Mouse (Mus musculus): Measurements from ENCODE around the gene Ube2d2b. TPM values are rescaled to one million over a fixed set of nuclear protein-coding genes. Genes with fewer than 3 reads are reported as not detected.

Gene Ube2d2b
- polyA plus RNA-seq, 1 experiment from 2014 or later = 0.11 TPM

DNA sequence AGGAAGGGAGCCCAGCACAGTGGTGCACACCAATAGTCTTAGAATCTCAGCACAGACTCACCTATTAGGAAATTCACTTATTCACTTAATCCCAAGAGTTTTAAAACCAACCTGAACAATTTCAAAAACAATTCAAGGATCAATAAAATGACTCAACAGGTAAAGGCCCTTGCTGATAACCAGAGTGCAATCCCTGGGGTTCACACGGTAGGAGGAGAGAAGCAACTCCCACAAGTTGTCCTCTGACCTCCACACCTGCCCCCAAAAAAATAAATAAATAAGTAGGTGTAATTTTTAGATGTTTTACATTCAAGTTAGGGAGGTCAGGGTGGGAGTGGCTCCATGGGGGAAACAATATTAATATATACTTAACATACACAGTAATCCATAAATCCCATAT is 7.4 kb upstream of the Ube2d2b start:
- Histone ChIP-seq H3K4me1 (no peaks in the 10 kb centered on the region), H3K27ac (no peak overlapping the region), H3K4me3 (no peak overlapping the region), H3K9me3 (replicated peaks) (no peaks in the 10 kb centered on the region), H3K36me3 (peaks cover 18% of the 10 kb centered on the region), H3K27me3 (ENCODE audit: low read depth, poor library complexity, severe bottlenecking) (no peaks in the 10 kb centered on the region)
- WGBS = 88% methylated on average over 1 of the region's 1 CpGs
- no peak for DNase-seq (ENCODE audit: low spot score)

DNA sequence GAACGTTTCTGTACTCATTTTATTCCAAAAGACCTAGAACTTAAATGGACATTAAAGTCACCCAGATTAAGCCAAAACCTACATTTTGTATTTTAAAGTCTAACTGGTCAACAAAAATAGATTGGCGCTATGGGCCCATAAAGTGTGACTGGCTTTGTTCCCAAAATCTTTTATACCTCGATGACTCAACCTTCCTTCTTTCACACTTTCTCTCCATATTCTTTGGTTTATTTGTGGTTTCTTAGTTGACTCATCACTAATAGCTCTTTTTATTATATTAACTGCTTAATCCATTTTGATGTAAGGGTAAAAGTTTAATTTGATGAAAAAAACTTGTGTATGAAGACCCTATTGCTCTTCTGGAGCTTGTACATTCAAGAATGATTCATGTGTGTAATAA is 1.5 kb downstream of the Ube2d2b start:
- 92% methylated on average over 3 of the region's 3 CpGs for WGBS
- no peaks in the 10 kb centered on the region for H3K4me1 ChIP-seq
- no peak overlapping the region for H3K4me3 ChIP-seq
- no peaks in the 10 kb centered on the region for H3K9me3 ChIP-seq (replicated peaks)
- H3K27ac ChIP-seq = no peak overlapping the region
- no peaks in the 10 kb centered on the region for H3K27me3 ChIP-seq (ENCODE audit: low read depth, poor library complexity, severe bottlenecking)
- DNase-seq (ENCODE audit: low spot score) = no peak
- H3K36me3 ChIP-seq = peaks cover 12% of the 10 kb centered on the region

DNA sequence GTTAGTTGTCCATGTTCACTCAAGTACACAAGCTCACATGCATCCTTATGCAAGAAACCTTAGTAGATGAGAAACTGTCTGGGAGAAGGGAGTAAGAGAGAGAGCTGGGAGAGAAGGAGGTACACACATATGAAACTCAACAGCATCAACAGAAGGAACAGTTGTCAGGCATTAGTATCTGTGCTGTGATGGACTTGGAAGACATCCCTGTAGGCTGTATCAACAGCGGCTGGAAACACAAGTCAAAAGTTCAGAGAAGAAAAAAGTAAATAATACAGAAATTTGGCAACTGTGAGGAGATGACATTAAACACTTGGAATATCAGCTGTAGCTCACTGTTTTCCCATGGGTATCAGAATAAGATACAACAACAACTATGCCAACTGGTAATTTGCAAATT is 4.4 kb downstream of the Ube2d2b start:
- WGBS = 91% methylated on average over 1 of the region's 1 CpGs
- peaks cover 17% of the 10 kb centered on the region for H3K36me3 ChIP-seq
- H3K27me3 ChIP-seq (ENCODE audit: low read depth, poor library complexity, severe bottlenecking) = no peaks in the 10 kb centered on the region
- H3K4me3 ChIP-seq = no peak overlapping the region
- no peaks in the 10 kb centered on the region for H3K9me3 ChIP-seq (replicated peaks)
- H3K4me1 ChIP-seq = no peaks in the 10 kb centered on the region
- DNase-seq (ENCODE audit: low spot score) = no peak
- no peak overlapping the region for H3K27ac ChIP-seq

DNA sequence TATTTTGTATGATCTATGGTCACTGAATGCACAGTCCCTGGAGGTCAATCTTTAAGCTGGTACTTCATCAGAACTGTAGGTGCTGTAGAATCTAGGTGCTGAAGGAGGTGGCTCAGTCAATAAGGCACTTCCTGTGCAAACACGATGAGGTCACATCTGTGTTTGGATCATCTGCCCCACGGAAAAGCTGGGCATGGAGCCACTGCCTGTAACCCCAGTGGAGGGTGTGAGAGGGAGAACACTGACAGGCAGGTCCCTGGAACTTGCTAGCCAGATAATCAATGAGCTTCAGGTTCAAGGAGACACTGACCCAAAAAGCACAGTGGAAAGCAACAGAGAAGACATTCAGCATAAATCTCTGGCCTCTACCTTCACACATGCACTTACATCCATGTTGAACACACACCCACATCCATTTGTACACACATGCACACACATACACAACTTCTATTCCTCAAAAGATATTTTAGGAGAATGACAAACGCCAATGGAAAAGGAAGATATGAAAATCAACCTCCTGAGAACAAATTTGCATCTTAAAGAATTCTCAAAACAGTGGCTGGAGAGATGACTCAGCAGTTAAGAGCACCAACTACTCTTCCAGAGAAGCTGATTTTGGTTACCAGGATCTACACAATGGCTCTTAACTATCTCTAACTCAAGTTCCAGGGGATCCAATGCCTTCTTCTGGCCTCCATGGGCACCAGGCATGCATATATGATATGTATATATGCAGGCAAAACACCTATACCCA is 9.2 kb downstream of the Ube2d2b start:
- H3K9me3 ChIP-seq (replicated peaks) = no peaks in the 10 kb centered on the region
- no peaks in the 10 kb centered on the region for H3K27me3 ChIP-seq (ENCODE audit: low read depth, poor library complexity, severe bottlenecking)
- DNase-seq (ENCODE audit: low spot score) = no peak
- H3K4me3 ChIP-seq = no peak overlapping the region
- H3K36me3 ChIP-seq = peaks cover 25% of the 10 kb centered on the region
- H3K4me1 ChIP-seq = no peaks in the 10 kb centered on the region
- no peak overlapping the region for H3K27ac ChIP-seq
- WGBS = 77% methylated on average over 3 of the region's 3 CpGs

DNA sequence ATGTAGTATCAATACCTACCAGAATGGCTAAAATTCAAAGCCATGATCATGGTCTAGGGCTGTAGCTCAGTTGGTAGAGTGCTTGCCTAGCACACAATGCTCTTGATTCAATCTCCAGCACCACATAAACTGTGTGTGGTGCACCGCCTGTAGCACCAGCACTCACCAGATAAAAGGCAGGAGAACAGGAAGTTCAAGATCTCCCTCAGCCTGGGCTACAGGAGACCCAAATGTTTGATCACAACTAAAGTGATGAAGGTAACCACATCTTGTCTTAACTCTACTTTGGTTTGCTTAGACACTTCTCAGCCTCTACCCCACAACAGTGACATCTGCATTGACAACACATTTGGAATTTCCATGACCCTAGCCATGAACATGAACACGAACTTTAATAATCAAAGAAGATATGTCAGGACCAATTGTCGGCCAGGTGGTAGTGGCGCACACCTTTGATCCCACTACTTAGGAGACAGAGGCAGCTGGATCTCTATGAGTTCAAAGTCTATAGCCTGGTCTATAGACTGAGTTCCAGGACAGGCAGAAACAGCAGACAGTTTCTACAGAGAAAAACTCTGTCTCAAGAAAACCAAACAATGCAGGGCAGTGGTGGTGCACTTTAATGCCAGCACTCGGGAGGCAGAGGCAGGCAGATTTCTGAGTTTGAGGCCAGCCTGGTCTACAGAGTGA is 10.8 kb downstream of the Ube2d2b start:
- DNase-seq (ENCODE audit: low spot score) = no peak
- H3K4me1 ChIP-seq = no peaks in the 10 kb centered on the region
- WGBS = 94% methylated on average over 5 of the region's 5 CpGs
- H3K4me3 ChIP-seq = no peak overlapping the region
- H3K36me3 ChIP-seq = peaks cover 25% of the 10 kb centered on the region
- no peaks in the 10 kb centered on the region for H3K9me3 ChIP-seq (replicated peaks)
- H3K27ac ChIP-seq = no peak overlapping the region
- no peaks in the 10 kb centered on the region for H3K27me3 ChIP-seq (ENCODE audit: low read depth, poor library complexity, severe bottlenecking)

DNA sequence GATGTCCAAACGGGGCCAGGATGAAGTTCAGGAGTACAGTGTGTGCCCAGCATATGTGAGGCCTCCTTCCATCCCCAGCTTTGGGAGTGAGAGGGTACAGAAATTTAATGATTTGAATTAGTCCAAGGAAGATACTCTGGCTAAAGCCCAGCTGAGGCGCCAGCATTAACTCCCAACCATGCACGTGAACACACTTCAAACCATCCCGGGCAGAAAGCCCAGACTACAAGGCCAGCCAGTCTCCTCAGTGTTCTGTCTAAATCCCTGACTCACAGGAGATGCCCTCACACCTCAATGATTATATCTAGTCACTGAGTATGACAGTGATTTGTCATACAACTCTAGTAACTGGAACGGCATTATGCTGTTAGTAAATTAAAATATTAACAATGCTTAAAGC is 17.4 kb downstream of the Ube2d2b start:
- WGBS = 93% methylated on average over 5 of the region's 5 CpGs
- no peak for DNase-seq (ENCODE audit: low spot score)
- H3K27me3 ChIP-seq (ENCODE audit: low read depth, poor library complexity, severe bottlenecking) = no peaks in the 10 kb centered on the region
- no peaks in the 10 kb centered on the region for H3K4me1 ChIP-seq
- no peak overlapping the region for H3K4me3 ChIP-seq
- H3K9me3 ChIP-seq (replicated peaks) = no peaks in the 10 kb centered on the region
- no peak overlapping the region for H3K27ac ChIP-seq
- peaks cover 15% of the 10 kb centered on the region for H3K36me3 ChIP-seq

DNA sequence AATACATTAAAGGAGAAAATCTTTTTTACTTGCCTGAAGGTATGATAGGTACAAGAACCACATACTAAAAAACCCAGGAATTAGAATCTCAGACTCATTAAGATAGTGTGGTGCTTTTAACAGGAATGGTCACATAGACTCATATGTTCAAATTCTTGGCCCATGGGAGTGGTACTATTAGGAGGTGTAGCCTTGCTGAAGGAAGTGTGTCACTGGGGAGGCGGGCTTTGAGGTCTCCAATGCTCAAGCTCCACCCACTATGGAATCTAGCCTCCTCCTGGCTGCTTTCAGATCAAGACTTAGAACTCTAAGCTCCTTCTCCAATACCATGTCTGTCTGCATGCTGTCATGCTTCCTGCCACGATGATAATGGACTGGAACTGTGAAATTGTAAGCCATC is 17.9 kb downstream of the Ube2d2b start:
- no peak for DNase-seq (ENCODE audit: low spot score)
- Histone ChIP-seq H3K4me1 (no peaks in the 10 kb centered on the region), H3K9me3 (replicated peaks) (no peaks in the 10 kb centered on the region), H3K27ac (no peak overlapping the region), H3K27me3 (ENCODE audit: low read depth, poor library complexity, severe bottlenecking) (no peaks in the 10 kb centered on the region), H3K36me3 (peaks cover 15% of the 10 kb centered on the region), H3K4me3 (no peak overlapping the region)
- 79% methylated on average over 2 of the region's 2 CpGs for WGBS

DNA sequence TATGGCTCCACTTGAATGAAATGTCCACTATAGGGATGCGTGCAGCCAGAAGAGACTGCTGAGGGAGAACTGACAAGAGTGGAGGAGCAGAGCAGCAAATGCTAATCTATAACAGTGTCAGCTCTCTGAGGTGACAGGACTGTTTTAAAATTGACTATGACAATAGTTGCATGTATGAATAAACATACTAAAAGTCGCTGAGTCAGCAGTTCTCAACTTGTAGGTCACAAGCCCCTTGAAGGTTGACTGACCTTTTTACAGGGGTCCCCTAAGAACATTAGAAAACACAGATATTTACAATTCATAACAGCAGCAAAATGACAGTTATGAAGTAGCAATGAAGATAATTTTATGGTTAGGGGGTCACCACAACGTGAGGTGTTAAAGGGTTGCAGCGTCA is 19.1 kb downstream of the Ube2d2b start:
- DNase-seq (ENCODE audit: low spot score) = no peak
- Histone ChIP-seq H3K9me3 (replicated peaks) (no peaks in the 10 kb centered on the region), H3K4me3 (no peak overlapping the region), H3K36me3 (peaks cover 15% of the 10 kb centered on the region), H3K27ac (no peak overlapping the region), H3K4me1 (no peaks in the 10 kb centered on the region), H3K27me3 (ENCODE audit: low read depth, poor library complexity, severe bottlenecking) (no peaks in the 10 kb centered on the region)
- 91% methylated on average over 4 of the region's 4 CpGs for whole genome bisulfite sequencing

GRCm38 (mm10) chr5:107853807-107854206 is 23.9 kb downstream of the Ube2d2b start:
- 48% methylated on average over 6 of the region's 6 CpGs for WGBS
- no peak for DNase-seq (ENCODE audit: low spot score)
- peaks cover 15% of the 10 kb centered on the region for H3K36me3 ChIP-seq
- no peaks in the 10 kb centered on the region for H3K4me1 ChIP-seq
- no peak overlapping the region for H3K4me3 ChIP-seq
- no peak overlapping the region for H3K27ac ChIP-seq
- H3K27me3 ChIP-seq (ENCODE audit: low read depth, poor library complexity, severe bottlenecking) = no peaks in the 10 kb centered on the region
- no peaks in the 10 kb centered on the region for H3K9me3 ChIP-seq (replicated peaks)

DNA sequence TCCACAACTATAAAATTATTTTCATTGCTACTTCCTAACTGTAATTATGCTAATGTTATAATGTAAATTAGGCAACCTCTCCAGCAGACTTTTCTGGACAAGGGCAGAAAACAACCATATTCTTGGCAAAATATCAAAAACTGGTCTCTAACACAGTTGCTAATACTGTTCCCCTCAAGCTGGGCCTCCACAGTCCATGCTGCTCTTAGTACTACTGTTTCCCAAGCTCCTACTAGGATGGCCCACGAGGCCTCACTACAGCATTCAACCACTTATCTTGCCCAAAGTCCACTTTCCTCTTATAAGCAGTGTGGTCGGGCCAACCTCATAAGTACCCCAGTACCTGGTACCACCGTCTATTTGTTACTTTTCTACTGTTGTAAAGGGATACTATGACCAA is 24.7 kb downstream of the Ube2d2b start:
- no peaks in the 10 kb centered on the region for H3K9me3 ChIP-seq (replicated peaks)
- H3K4me1 ChIP-seq = no peaks in the 10 kb centered on the region
- no peaks in the 10 kb centered on the region for H3K27me3 ChIP-seq (ENCODE audit: low read depth, poor library complexity, severe bottlenecking)
- H3K27ac ChIP-seq = no peak overlapping the region
- peaks cover 15% of the 10 kb centered on the region for H3K36me3 ChIP-seq
- H3K4me3 ChIP-seq = no peak overlapping the region
- no peak for DNase-seq (ENCODE audit: low spot score)
- 88% methylated on average over 3 of the region's 3 CpGs for WGBS

DNA sequence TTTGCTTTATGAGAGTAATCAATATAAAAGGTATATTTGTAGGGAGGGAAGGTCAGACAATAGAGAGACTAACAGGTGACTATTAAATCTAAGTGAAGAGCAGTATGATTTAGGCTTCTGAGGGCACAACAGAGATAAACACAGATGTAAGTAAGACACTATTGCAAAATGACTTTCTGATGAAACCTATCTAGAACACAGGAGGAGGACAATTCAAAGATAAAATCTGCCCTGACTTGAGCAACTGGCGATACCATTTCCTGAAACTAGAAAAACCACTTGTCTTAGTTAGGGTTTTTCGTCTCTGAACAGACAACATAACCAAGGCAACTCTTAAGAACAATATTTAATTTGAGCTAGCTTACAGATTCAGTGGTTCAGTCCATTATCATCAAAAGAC is 25.6 kb downstream of the Ube2d2b start:
- no peak overlapping the region for H3K4me3 ChIP-seq
- no peak overlapping the region for H3K27ac ChIP-seq
- 94% methylated on average over 2 of the region's 2 CpGs for WGBS
- peaks cover 7% of the 10 kb centered on the region; the same call in 1 of the 2 replicates for H3K36me3 ChIP-seq
- no peaks in the 10 kb centered on the region for H3K9me3 ChIP-seq (replicated peaks)
- no peaks in the 10 kb centered on the region for H3K27me3 ChIP-seq (ENCODE audit: low read depth, poor library complexity, severe bottlenecking)
- no peak for DNase-seq (ENCODE audit: low spot score)
- no peaks in the 10 kb centered on the region for H3K4me1 ChIP-seq

GRCm38 (mm10) chr5:107858963-107859362 is 29.1 kb downstream of the Ube2d2b start:
- 44% methylated on average over 2 of the region's 2 CpGs for WGBS

DNA sequence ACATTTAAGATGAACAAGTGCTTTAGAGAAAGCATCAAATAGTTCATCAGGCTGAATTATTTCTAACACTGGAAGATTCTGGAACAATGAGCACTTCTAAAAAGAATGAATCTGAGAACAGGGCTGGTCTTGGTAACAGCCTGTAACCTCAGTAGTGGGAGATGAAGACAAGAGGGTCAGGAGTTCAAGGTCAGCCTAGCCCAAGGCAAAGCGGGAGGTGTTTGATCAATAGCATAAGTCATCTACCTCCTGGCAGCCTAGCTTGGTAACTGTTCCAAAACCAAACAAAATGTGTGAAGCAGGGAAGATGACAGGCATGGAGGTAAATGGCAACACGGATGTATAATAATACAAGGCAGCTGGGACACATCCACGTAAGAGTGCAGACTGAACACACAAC is 34.1 kb downstream of the Ube2d2b start:
- no peak overlapping the region for H3K27ac ChIP-seq
- H3K36me3 ChIP-seq = no peaks in the 10 kb centered on the region
- no peak for DNase-seq (ENCODE audit: low spot score)
- H3K27me3 ChIP-seq (ENCODE audit: low read depth, poor library complexity, severe bottlenecking) = no peaks in the 10 kb centered on the region
- no peak overlapping the region for H3K4me3 ChIP-seq
- 89% methylated on average over 3 of the region's 3 CpGs for WGBS
- H3K4me1 ChIP-seq = peaks cover 10% of the 10 kb centered on the region; the same call in 1 of the 2 replicates
- no peaks in the 10 kb centered on the region for H3K9me3 ChIP-seq (replicated peaks)

More at GRCm38 (mm10) chr5:107858963-107859362, 29.1 kb downstream of the Ube2d2b start:
- Histone ChIP-seq H3K4me3 (no peak overlapping the region), H3K27me3 (ENCODE audit: low read depth, poor library complexity, severe bottlenecking) (no peaks in the 10 kb centered on the region), H3K9me3 (replicated peaks) (no peaks in the 10 kb centered on the region), H3K27ac (no peak overlapping the region), H3K4me1 (no peaks in the 10 kb centered on the region), H3K36me3 (no peaks in the 10 kb centered on the region)
- no peak for DNase-seq (ENCODE audit: low spot score)
